Mouse (Mus musculus): Measurements from ENCODE around the gene Clcnka.
A peak's percentile ranks its signal among the peaks of the same experiment; 100 is the strongest.

Clcnka gene

GRCm38 (mm10) chr4:141335263-141335796 lies 63.2 kb downstream of the Clcnka start:
- peak; percentile 66 for DNase-seq (ENCODE audit: extremely low spot score, low spot score)

DNA sequence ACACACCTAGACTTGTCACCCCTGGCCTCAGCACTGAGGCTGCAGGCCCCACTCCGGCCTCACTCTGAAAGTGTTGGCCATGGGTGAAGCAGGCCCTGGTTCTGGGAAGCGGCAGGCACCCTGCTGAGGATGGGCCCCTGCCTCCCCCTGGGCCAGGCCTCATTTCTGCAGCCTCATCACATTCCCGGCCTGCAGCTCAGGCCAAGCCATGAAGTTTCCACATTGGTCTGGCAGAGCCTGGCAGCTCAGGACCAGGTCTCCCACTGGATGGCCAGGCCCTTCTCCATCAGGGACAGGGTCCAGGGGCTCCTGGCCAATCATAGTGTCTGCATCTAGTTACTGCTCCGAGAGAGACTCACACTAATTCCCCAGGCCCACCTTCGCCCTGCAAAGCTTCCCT lies 63.8 kb downstream of the Clcnka start:
- peak; percentile 31 for DNase-seq (ENCODE audit: extremely low spot score, low spot score)

Measured in neural tube, embryonic 10.5 days (tissue).